Mouse (Mus musculus) C2C12 (cell line): ENCODE data around the gene Rims3.

Experiments
- CTCF ChIP-seq: IDR thresholded peaks from one replicate; pipeline ENCODE4 v1.5.1; 2011; ENCODE audit not compliant: control insufficient read depth, insufficient read depth, insufficient read length
- USF1 ChIP-seq: IDR thresholded peaks from one replicate; pipeline ENCODE4 v1.6.1; 2011; ENCODE audit warnings: low read depth, mild to moderate bottlenecking, control low read depth, moderate library complexity

GRCm38 (mm10) chr4:120855360-120856060 is 894 bp downstream of the Rims3 start:
- TF ChIP-seq CTCF (no peak), USF1 (no peak)
